Mouse (Mus musculus): Measurements from ENCODE around the gene Wnk4. TPM values are rescaled to one million over a fixed set of nuclear protein-coding genes. Genes with fewer than 3 reads are reported as not detected.

The Wnk4 gene
- total RNA-seq, 2 experiments from 2014 or later: 0.23 to 0.26 TPM

- peak; percentile 45 for DNase-seq (ENCODE audit: low spot score)
Measured at GRCm38 (mm10) chr11:101238071-101238647, 22.2 kb upstream of the Wnk4 start.

GRCm38 (mm10) chr11:101245071-101245470 lies 15.3 kb upstream of the Wnk4 start:
- peak; percentile 65 for DNase-seq (ENCODE audit: low spot score)

DNA sequence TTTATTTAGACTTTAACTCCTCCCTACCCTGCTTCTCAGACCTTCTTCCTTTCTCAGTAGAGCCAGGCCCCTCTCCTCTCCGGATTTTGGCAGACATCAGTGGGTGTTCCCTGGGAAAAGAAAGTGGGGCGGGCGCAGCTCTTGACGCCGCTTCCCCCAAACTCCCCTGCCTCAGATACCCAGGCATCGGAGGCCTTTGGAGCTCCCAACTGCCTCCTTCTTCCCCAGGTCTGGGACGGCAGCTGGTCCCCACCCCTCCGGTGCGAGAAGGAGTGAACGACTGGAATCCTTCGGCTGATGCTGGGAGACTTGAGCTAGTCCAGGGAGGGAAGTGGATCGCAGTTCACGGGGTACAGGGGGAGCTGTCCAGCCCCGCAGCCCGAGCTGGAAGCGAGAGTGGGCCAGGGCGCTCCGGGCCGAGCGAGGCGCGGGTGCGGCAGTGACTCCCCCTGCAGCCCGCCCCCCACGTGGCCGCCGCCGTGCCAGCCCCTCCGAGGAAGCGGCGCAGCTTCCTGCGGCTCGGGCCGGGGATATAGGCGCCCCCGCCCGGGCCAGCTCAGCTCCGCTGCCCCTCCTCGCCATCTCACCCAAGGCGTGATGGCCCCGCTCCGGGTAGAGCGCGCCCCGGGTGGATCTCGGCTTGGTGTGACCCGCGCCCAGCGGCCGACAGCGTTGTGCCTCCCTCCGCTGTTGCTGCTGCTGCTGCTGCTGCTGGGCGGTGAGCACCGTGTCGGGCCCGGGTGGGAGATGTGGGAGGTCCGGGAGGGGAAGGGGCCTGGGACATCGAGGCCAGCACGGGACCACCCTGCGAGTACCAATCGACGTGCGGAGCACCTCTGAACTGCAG lies 14.3 kb upstream of the Wnk4 start, which contains the start of gene Ramp2:
TSS of gene Ramp2 (plus strand) at position 174 of the 847 bp plus-strand sequence.
- DNase-seq (ENCODE audit: low spot score): peak; percentile 66

DNA sequence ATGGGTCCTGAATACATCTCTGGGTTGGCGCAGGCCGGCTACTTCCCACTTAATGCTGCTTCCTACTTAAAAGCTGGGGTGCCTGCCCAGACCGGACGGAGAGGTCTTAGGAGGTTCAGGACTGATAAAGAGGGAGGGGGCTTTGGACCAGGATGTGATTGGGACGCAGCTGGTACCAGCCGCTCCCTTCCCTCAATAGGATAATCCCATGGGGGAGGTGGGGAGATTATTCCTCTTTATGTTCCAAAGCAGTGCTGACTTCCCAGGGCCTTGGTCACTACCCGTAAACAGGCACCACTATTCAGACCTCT lies 13.7 kb upstream of the Wnk4 start:
- no peak for DNase-seq (ENCODE audit: low spot score)

- DNase-seq (ENCODE audit: low spot score): no peak
Measured at GRCm38 (mm10) chr11:101247521-101248030, 12.8 kb upstream of the Wnk4 start.

DNA sequence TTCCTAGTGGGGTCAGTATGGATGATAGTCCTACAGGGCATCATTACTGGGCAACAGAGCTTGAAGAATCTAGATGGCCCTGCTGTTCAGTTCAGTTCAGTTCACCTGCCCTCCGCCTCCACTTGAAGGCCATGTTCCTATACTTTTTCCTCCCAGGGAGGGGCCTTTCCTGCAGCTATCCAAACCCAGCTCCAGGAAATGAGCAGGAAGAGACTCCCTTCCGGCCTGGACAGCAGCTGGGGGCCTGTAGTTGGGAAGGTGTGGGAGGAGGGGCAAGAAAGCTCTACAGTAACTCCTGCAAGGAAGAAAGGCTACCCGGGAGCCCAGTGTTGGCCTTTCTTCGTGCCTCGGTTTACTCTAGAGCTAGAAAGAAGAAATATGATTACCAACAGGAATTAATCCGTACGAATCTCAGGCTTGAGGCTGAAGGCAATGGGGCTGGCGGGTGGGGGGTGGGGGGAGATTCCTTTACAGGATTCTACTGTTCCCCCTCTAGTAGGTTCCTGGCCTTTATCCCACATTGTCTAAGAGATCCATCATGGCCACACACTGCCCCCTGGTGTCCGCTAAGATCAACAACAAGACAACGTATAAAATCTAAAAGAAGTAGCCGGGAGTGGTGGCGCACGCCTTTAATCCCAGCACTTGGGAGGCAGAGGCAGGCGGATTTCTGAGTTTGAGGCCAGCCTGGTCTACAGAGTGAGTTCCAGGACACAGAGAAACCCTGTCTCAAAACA lies 11.9 kb upstream of the Wnk4 start:
- peak; percentile 62 for DNase-seq (ENCODE audit: low spot score)

DNA sequence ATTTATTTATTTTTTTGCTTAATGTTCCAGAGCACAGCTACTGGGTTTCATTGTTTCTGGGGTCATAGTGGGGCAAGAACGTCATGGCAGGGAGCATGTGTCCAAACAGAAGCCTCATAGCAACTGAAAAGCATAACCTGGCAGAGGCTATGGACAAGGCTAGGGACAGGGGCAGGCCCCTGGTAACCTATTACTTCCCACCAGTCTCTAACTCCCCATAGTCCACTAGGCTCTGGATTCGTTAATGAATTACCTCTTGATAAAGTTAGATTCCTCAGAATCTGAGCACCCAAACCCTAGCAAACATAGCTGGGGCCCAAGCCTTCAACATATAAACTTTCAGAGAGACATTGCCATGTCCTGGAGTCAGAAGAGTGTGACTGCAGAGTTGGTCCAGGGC lies 9.3 kb upstream of the Wnk4 start:
- DNase-seq (ENCODE audit: low spot score): no peak

GRCm38 (mm10) chr11:101252941-101253340 lies 7.4 kb upstream of the Wnk4 start:
- no peak for DNase-seq (ENCODE audit: low spot score)

DNA sequence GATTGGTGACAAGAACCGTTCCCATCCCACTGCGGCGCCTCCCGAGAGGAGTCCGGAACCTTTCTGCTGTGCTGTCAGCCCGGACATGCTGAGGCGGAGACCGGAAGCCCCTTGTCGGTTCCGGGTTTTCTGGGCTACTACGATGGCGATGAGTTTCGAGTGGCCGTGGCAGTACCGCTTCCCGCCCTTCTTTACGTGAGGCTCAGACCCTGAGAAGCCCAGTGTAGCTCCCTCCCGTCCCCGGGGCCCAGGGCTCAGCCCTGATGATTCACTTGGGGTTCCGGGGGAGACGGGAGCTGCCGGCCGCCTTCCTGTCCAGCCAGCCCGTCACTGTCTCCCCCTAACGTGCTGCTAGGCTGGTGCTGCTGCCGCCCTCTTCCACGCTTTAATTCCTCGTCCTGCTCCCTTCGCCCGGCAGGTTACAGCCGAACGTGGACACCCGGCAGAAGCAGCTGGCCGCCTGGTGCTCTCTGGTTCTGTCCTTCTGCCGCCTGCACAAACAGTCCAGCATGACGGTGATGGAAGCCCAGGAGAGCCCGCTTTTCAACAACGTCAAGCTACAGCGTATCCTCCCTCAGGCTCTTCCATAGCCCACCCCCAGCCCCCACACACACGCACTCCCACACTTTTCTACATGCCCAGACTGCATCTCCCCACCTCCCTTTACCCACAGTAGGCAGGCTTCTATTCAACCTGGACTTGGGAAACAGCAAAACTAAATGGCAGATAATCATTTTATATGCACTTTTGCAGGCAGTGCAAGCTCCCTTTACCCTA lies 6.6 kb upstream of the Wnk4 start, which contains the start of gene Vps25:
TSS of gene Vps25 (plus strand) at position 95 of the 777 bp plus-strand sequence.
- DNase-seq (ENCODE audit: low spot score): peak; percentile 83

- no peak for DNase-seq (ENCODE audit: low spot score)
Measured at GRCm38 (mm10) chr11:101255826-101256775, 4.3 kb upstream of the Wnk4 start.

DNA sequence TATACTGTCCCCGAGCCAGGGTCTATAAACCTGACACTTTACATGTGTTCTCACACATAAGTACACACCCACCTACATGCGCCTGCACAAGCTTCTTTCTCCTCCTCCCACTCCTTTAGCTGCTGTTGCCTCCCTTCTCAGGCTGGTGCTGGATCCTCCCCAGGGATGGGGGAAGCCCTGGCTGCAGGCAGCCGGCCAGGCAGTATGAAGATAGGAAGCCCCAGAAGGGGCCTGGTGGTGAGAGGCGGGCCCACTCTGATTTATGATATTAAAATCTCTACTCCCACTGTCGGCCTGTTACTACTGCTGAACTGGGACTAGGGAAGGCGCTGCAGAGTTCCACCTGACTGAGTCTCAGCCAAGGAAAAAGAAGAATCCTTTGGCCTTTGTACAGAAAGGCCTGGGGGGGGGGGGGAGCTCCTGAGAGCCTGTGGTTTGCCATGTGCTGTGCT lies 1.1 kb upstream of the Wnk4 start:
- no peak for DNase-seq (ENCODE audit: low spot score)

DNA sequence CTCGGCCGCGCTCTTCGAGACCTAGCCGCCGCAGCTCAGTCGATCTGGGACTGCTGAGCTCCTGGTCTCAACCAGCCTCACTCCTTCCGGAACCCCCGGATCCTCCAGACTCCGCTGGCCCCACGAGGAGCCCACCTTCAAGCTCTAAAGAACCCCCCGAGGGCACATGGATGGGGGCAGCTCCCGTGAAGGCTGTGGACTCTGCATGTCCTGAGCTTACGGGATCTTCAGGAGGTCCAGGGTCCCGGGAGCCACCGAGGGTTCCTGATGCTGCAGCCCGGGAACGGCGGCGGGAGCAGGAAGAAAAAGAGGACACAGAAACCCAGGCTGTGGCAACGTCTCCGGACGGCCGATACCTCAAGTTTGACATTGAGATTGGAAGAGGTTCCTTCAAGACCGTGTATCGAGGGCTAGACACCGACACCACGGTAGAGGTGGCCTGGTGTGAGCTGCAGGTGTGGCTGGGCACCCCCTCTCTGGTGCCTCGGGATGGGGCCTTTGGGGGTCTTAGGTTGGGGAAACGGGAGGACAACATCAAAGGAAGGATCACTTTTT lies 536 bp downstream of the Wnk4 start:
- no peak for DNase-seq (ENCODE audit: low spot score)

- no peak for DNase-seq (ENCODE audit: low spot score)
Measured at GRCm38 (mm10) chr11:101262272-101262967, 2.1 kb downstream of the Wnk4 start.

DNA sequence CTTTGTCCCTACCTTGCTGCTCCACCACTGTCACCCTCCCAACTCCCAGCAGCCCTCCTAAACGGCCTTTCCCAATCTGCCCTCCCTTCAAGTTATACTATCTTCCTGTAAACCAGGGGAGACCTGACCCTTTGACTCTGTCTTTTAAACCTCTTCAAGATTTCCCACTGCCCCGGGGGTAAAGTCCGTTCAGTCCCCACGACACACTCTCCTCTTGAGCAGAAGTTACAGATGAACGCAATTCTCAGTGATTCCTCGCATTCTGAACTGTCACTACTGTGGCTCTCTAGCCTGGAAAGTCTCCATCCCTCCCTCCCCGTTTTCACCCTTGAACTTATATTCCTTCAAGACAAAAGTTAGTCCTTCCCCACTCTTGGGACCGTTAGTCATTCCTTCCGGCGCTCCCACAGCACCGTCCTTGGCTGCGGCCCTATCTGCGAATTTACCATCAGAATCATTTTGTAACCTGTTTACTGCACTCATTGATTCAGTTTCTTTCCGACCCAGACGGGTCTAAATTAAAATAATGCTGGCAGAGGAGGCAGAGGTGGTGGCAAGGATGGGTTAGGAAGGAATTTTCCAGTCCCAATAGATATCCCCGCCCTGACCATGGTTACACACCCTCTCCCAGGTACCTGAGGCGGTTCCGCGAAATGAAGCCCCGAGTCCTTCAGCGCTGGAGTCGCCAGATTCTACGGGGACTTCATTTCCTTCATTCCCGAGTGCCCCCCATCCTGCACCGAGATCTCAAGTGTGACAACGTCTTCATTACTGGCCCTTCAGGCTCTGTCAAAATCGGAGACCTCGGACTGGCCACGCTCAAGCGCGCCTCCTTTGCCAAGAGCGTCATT lies 3.0 kb downstream of the Wnk4 start:
- DNase-seq (ENCODE audit: low spot score): no peak

- no peak for DNase-seq (ENCODE audit: low spot score)
Measured at GRCm38 (mm10) chr11:101263989-101264280, 3.6 kb downstream of the Wnk4 start.

DNA sequence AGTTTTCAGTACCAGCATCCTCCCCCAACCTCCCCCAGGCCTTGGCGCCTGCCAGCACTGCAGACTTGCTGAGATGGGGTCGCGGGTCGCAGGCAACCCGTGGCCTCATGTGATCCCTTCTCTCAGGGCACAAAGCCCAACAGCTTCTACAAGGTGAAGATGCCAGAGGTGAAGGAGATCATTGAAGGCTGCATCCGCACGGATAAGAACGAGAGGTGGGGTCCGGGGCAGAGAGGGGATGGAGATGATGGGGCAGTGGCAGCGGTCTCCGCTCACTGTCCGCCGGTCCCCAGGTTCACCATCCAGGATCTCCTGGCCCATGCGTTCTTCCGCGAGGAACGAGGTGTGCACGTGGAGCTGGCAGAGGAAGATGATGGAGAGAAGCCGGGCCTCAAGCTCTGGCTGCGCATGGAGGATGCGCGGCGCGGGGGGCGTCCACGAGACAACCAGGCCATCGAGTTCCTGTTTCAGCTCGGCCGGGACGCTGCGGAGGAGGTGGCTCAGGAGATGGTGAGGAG lies 4.6 kb downstream of the Wnk4 start:
- no peak for DNase-seq (ENCODE audit: low spot score)

DNA sequence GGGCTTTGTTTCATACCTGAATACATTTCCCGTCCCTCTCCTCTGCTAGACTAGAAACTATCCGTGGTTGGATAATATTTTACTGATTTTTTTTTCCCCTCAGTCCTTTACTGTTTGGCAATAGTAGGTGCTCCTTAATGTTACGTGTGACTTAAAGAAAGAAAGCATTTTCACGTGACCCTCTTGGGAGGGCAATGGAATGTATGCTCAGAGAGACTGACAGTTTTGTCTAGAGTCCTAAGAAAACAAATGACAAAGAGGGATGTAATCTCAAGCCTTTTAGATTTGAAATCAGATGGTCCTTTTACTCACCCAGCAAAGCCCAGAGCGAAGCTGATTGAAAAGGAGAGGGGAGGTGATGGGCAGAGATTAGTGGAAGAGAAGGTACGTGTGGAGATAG lies 5.5 kb downstream of the Wnk4 start:
- DNase-seq (ENCODE audit: low spot score): no peak

DNA sequence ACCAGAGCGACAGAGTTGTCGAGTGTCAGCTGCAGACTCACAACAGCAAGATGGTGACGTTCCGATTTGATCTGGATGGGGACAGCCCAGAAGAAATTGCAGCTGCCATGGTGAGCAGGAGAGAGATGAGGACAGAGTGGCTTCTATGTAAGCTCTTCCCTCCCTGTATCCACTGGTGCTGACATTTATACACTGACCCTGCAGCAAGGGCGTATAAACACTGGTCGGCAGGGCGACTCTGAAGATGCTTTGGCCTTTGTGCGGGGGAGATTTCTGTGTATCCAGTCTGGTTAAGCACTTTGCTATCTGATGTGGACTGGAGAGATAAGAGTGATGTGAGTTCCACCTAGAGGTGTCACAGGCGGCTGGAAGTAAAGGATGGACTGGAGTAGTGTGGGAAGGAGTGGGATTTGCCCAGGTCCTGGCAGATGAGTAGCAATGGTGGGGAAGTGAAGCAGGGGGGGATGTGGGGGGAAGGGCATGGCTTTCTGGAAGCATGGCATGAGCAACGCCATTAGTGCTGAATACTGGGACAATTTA lies 9.3 kb downstream of the Wnk4 start:
- DNase-seq (ENCODE audit: low spot score): no peak

All from gastrocnemius, adult 18-20 months (tissue).